Mouse (Mus musculus): ENCODE results near the gene Fbxl17. TPM values are rescaled to one million over a fixed set of nuclear protein-coding genes. Genes with fewer than 3 reads are reported as not detected.

Fbxl17 gene
- 2.4 and 3.1 TPM in 2 replicates for polyA plus RNA-seq (2012; rRNA removed)

GRCm38 (mm10) chr17:63499636-63500155, at the start of gene Fbxl17:
Gene Fbxl17, minus strand, starts transcription at chr17:63500017.

Data from stomach, adult 2 months (tissue).